14 mouse cellular contexts compared by ENCODE assay signal in the genomic region with DNA sequence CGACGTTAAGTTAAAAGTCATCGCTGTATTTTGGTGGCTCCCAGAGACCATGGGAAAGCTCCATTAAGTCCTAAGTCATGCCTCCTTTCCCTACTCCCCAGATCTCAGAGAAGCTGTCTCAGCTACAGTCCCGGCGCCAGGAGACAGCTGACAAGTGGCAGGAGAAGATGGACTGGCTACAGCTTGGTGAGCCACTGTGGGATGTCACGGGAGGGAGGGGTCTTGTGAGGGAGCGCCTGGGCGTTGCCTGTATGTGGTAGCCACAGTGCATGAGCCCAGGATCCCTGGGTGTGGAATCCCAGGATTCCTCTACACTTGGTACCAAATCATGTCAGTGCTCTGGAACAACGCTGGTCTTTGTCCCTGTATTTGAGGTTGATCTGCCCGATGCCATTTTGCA. TPM values are rescaled to one million over a fixed set of nuclear protein-coding genes. Genes with fewer than 3 reads are reported as not detected.
"Had no signal": no experiment of that assay in that cellular context is flagged by ENCODE, and none has a peak within 500 bp of the region (broad histone marks: within the 10 kb centered on the region; RNA-seq: fewer than 3 reads in every experiment).

No protein-coding gene starts in this region.

- DNase-seq: heart, postnatal 10 days; heart, postnatal 14 days; heart, postnatal 36 days; kidney, adult 11 months; kidney, adult 18-20 months; kidney, adult 2 months; kidney, adult 9 months; kidney, postnatal 10 days; kidney, postnatal 14 days; kidney, postnatal 36 days; kidney, postnatal 4 days; layer of hippocampus, adult 9-11 months; layer of hippocampus, postnatal 36 days had no signal

RNA-seq across cellular contexts. Expression of a gene that starts 50.0 kb away (rescaled TPM):
- total RNA-seq: heart, postnatal 10 days; heart, postnatal 14 days; heart, postnatal 25 days; heart, postnatal 36 days had no signal
